Mouse (Mus musculus) heart, adult 9 months (tissue): ENCODE measurements at regions not wholly inside any gene's neighbourhood (a gene's known extent, or its start where the extent isn't known, plus 50 kb on each side); places are given as distances from the start of the nearest gene placed in this dataset.
A peak's percentile ranks its signal among the peaks of the same experiment; 100 is the strongest.

Experiments
- DNase-seq, 2 experiments: peaks; one replicate each; pipeline ENCODE4 v3.0.0; 2022; ENCODE audit warnings: low spot score in 2 of 2

DNA sequence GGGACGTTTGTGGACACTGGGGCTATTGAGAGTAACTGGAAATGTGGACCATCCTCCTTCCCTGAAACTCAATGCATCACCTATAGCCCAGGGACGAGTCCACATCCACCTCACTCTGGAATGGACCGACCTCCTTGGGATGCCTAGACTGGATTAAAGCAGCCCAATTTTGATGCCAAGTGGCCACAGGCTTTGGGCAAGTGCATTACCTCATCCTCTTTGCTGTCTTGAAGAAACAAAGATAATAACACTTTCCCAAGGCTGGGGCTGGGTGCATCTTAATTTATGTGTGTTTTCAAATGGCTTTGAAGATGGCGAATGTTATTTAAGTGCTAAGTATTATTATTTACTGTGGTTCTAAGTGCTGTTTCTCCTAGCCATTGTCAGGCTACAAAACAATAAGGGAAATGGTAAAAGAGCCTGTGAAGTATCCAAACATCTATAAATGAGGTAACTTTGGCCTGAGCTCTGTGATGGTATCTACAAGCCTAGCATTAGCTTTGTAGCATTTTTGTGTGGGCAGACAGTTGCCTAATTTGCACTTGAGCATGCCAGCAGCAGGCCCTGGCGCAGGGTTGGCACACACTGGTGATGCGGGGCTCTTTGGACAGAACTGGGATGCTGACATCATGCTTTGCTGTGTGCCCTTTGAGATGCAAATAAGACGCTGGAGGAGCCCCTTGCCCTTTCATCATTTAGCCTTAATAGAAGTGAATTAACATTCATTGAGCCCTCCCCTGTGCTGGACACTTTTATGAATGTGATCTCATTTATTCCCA, 1423.7 kb downstream of the Gsdmc2 start:
- DNase-seq: no peak

DNA sequence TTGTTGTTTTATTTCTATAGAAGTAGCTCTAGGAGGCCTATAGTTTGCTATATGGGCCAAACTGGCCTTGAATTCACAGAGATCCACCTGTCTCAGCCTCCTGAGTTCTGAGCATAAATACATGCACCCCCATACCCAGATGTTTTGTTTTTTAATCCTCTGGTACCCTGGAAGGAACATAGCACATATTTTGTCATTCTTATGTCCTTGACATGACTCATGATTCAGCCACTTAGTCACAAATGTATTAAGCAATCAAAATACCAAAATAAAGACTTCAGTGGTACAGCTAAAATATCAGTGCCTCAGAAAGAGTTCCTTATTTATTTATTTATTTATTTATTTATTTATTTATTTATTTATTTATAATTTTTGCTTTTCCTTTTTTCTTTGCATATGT, 1428.3 kb downstream of the Gsdmc2 start:
- DNase-seq: no peak

DNA sequence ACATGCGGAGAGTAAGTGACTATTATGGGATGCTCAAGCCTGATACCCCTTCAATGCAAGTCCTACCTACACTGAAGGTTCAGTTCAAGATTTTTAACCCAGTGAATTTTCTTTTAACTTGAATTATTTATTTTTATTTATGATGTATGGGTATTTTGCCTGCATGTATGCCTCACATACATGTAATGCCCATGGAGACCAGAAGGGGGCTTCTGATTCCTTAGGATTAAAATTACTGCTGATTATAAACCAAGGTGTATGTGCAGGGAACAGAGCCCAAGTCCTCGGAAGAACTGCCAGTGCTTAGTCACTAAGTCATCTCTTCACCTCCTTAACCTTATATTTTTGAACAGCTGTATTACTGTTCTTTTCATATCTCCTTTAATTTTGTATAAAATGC, 1431.3 kb downstream of the Gsdmc2 start:
- no peak for DNase-seq

DNA sequence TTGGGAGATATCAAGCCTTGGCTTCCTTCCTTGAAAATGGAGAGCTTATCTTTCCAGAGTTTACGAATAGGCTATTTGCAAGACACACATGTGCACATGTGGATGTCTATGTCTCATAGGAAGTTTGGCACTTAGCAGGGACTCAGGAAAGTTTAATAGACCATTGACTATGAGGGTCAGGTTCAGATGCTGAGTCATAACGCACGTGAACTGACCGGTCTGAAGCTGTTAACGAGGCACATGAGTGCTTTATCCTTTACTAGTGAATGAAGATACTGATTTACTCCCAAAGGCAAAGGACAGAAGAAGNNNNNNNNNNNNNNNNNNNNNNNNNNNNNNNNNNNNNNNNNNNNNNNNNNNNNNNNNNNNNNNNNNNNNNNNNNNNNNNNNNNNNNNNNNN, 1442.8 kb downstream of the Gsdmc2 start:
- no peak for DNase-seq

DNA sequence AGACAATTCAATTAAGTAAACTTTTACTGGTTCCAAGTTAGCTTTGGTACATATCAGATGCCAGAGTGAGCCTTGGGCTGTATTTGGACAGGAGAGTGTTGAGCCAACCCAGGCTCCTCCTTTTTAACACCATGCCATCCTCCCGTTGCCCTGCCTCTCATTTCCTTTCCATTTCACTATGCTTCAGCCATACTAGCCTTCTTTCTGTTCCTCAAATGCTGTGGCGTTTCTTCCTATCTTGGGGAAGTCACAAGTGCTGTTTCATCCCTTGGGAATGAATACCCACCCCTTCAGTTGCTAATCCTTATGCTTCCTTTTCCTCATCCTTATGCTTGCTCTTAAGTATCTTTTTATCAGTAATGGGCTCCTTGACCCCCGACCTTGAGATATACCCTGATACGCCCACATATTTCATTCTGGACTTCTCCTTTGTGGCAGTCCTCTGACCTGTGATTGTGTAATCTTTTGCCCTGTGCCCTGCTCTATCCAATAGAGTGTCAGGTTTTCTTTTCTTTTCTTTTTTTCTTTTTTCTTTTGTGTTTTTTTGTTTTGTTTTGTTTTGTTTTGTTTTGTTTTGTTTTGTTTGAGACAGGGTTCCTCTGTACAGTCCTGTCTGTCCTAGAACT, 1443.9 kb downstream of the Gsdmc2 start:
- peak; percentile 3 to 7 for DNase-seq

DNA sequence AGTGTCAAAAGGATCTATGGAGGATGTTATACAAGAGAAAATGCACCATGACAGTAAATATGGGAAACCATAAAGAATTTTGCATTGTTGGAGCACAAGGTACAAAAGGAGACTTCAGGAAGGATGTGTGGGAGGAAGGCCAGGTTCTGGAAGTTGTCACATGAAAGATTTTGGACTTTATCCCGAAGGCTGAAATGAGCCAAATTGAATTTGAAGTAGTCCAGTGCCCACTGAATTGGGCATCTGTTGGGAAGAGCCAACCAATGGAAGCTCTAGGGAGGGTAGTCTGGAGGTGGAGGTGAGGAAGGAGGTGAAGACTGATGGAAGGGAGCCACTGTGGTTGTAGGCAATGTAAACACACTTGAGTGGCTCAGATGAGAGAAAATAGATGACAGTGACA, 1445.6 kb downstream of the Gsdmc2 start:
- DNase-seq: no peak

DNA sequence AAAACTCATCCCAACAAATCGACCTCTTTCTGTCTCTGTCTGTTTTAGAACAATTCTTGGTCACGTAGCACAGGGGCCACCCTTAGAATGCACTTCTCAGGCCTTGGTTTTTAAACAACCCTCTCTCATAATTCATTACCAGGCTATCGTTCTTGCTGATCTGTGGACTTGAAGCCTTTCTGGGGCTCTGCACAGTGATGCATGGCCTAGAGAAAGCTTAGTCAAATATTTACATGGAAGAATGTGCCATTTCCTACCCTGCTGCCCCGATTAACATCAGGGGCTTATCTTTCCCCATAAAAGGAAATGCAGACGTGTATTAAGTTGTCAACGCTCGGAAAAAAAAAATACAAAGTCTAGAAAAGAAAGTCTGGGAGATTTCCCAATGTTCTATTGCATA, 1448.0 kb downstream of the Gsdmc2 start:
- no peak for DNase-seq

DNA sequence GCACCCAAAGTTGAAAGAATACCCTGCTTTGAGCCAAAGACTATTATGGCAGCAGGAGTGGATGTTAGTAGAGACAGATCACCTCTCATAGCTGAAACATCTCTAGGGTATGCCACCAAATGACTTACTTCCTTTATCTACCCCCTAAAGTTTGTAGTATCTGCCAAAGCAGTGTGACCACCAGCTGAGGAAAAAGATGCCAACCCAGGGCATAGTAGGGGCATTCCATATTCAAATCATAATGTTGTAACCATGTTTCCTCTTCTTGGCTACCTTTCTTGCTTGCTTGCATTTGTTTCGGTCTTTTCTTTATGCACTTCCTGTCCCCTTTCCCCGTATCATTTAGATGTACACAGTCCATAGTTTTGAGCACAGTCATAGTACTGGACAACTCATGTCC, 1449.6 kb downstream of the Gsdmc2 start:
- DNase-seq: no peak

DNA sequence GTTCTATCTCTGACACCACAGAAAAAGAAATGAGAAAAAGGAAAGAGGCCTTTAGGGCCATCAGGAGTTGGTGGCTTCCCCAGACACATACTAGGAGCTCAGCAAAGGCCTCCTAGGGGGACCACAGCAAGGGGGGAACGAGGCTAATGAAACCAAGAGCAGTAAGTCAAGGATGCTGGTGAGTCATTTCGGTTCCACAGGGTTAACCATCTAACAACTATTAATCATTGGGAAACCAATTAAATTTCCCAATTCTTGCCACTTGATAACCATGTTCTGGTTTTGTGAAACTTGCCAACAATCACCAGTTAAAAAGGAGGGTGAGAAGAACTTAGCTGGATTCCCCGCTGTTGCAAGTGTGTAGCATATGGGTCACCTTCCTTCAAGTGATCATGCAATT, 1451.6 kb downstream of the Gsdmc2 start:
- no peak for DNase-seq

DNA sequence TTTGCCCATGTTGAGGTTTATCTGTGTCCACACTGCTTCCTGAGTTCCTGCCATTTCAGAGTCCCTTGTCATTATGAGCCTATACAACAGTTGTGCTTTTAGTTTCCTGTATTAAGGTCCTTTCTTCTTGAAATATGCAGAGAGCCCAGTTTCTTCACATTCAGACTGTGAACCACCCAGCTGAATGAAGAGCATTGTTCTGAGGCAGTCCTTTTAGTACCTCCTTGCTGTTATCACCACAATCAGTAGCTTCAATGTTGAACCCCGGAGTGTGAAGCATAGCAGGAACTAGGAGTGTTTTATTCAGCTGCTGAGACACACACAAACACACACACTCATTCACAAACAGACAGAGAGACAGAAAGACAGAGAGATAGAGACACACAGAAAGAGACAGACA, 1452.1 kb downstream of the Gsdmc2 start:
- no peak for DNase-seq

DNA sequence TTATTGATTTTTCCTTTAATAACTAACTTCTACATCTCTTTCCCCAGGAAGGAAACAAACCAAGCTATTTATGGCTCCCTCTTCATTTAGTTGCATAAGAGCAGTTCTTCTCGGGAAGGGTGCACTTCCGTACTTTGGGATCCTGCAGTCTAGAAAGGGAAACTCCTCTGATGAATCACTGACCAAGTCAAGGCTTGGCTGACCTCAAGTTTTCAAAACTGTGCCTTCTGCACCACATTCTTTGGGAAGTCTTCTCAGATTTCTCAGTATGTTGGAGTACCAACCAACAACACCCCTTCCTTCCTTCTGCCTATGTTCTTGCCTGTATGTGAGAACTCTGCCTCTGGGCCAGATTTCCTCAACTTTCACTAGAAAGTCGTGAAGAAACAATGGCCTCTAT, 1452.6 kb downstream of the Gsdmc2 start:
- DNase-seq: peak; percentile 46 to 55

DNA sequence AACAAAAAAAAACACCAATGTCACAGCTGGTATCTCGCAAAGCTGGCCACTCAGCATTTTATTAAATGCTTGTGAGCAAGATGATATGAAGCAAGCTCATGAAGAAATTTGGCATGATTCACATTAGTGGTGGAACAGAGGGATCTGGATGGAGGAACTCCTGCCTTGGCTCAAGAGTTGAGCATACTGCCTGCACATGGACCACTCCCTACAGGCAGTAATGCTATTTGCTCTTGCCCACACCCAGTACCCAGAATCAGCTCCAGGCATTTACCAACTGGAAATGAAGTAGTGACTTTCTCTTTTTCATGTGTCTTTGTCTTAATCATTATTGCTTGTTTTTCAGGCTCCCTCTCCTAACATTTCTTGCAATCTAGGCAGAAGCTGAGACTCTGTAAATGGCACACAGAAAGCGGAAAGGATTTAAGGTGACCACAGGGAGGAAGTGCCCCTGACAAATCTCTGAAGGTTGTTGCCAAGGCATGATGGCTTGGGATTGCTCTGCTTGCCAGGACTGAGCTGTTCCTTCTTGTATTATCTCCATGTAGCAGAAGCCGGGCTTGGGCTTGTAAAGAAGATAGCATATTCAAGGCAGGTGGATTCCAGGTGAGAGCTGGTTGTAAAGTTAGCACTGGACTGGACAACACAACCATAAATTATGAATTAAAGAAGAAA, 1455.4 kb downstream of the Gsdmc2 start:
- DNase-seq: no peak

DNA sequence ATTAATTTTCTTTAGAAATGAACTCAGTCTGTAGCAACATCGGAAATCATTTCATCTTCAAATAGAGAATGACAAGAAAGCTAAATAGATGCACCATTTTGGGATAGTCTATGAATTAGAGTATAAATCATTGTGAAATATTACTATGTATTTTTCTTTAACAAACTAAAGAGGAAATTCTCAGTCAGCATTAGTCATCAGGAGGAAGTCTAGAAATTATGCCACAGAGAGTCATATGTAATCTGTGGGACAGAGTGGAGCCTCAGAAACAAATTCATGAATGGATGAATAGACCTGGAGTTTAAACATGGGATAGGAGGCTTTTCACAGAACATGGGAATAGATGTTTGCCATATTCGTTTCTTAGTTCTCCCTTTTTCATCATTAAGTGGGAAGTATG, 1459.4 kb upstream of the A1bg start:
- DNase-seq: no peak

DNA sequence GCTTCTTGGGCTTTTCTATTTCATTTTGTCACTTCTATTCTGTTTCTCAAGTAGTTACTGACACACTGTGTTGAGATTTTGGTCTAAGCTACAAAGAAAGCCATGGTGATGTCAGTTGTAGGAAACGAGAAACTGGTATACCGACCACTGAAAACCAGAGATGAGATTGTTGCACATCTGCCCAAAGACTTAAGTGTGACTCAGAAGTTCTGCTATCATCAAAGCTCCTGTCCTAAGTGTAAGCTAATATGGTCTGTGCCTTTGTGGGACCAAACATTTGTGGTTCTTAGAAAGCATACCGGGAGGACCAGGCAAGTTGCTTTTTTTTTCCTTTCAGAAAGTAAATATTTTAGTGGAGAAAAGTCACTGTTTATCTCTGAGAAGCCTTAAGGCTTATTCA, 1451.8 kb upstream of the A1bg start:
- DNase-seq: no peak

DNA sequence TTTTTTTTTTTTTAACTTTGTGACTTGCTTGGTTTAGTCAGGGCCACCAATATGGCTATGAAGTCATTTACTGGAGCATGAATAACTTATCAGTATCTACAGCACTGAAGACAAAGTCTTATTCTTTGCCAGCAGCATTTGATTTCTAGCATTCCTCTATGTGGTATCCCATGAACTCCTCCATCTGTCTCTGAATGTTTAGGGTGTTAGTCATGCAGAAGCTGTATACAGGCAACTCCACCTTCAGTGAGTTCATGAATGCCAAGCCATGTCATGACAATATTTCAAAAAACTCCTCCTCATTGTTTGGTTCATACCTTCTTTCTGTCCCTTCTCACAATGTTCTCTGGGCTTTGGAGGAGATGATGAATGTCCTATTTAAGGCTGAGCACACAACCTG, 1438.4 kb upstream of the A1bg start:
- DNase-seq: no peak

DNA sequence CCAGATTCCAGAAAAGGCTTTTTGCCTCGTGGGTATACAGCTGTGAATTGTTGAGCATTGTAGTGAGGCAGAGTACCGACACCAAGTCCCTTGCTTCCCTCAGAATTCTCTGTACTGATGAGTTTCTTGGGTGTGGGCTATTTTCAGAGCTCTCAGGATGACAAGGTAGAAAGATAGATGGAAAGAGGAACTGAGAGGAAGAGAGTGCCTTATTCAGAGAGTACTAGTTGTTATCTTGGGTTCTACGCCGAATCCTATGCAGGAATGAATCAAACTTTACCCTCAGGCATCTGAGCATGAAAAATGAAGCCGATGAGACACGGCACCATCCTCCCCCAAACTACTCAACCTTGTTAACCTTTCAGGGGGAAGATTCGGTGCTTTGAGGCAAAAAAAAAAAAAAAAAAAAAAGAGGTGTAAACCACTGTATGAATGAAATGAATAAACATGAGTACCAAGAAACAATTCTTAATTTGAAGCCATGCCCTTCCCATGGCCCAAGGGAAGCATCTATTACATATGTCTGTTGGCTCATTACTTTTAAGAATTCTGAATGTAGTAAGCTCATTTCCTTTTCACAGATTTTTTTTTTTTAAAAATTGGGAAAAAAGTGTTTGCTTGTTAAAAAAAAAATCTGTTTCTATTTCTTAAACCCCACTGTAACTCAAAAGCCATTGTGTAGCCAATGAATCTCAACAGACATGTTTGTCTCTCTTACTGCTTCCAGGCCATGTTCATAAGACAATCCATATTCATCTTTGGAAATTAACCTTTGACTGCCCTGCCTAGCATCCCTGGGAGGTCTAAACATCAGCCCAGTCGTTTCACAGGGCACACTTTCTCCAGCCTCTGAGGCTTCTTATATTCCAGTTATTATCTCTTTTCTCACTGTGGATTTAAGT, 1435.8 kb upstream of the A1bg start:
- DNase-seq: no peak

DNA sequence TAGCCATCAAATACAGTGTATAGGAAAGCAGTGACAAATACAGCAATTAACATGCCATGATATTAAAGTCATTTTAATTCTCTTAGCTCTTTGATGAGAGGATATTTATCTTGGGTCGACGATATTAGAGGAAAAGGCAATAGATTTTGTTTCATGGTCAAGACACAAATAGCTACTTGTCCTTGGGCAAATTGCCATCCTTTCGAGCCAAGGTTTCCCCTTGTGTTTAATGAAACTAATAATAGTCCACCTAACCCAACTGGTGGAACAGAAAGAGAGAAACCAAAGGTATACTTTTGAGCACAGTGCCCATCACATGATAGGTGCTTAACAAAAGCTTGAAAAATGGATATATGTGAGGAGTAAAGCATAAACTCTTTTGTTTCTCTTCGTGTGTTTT, 1431.0 kb upstream of the A1bg start:
- DNase-seq: peak in 1 of 2 experiments; percentile 17

DNA sequence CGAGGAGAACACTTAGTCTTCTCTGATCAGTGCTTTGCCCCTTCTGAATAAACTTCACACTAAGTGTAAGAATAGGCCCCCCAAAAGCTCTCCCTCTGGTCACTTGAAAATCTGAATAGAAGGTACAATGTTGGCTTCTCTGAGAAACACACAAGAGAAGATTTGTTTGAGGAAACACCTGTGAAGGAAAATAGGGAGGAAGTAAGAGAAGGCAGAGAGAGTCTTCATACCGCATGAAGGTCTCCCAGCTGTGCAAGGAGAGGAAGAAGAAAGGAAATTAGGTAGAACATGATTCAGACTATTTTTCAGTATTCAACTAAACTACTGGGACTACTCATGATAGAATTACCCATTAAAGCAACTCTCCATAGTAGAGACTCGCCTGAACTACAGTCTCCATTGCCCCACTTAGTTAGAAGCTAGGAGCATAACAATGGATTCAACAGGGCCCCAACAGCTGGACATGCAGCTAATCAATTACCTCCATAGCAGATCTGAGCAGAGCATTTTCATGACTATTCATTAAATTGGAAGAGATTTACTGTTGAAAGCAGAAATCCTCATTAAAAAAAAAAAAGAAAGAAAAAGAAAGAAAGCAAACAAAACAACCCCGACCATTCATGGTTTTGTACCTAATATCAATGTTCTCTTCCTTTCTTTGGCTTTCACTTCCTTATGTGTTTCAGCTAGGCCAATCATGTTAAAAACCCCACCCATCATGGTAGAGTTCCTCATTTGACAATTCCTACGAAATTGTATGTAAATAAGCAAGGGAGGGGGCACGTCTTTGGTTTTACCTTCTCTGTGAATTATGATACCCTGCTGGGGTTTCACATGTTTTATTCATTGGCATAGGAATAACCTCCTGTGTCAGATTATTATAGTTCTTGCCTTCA, 1428.3 kb upstream of the A1bg start:
- DNase-seq: no peak

DNA sequence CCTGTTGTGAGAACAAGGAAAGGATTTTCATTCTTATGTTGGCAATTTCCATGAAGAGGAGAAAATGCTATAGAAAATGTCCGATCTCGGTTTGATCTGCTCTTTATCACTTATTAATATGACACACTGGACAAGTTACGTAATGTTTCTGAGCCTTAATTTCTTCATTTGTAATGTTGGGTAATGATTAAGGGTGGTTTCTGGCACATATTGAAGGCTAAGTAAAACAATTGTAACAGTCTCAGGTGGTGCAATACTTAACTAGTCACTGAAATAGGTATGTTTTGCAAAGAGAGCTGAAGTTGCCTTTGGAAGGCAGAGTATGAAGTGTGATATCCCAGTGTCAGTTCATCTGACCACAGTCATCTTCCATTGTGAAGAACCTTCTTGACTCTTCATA, 1427.2 kb upstream of the A1bg start:
- DNase-seq: no peak

DNA sequence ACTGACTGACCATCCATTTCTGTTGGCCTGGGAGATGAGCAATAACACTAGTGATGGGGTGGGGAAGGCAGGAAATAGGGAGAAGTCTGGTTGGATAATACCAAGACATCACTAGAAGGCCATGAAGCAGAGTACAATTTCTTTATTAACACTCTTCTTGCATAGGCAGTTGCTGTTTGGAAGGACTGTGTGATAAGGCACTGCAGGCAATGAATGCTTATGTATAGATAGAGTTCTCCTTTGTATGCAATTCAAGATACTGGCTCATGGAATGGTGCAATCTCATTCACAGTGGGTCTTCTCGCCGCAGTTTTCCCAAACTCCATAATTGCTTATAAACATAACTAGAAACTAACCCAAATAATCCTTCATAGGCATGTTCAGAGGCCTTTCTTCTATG, 1426.1 kb upstream of the A1bg start:
- no peak for DNase-seq

DNA sequence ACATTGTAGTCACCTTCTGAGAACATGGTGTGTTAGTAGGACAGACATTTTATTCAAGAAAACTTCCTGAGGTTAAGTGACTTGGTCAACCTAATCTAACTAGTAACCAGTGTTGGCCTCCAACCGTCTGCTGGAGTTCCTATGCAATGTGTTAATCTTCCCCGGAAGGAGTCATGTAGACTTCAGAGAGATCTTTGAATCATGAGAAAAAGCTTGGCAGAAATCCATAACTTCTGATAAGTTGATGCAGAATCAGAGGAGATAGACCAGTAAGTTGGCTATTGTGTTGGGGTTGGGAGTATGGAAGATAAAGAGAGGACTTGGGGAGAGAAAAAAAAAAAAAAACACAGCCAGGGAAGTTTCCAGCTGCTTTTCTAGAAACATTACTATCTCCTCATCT, 1424.9 kb upstream of the A1bg start:
- DNase-seq: no peak
